Mouse (Mus musculus): ENCODE measurements around the gene Pah. TPM values are rescaled to one million over a fixed set of nuclear protein-coding genes. Genes with fewer than 3 reads are reported as not detected.

Pah gene
- 40.9 and 52.9 TPM in 2 replicates for polyA plus RNA-seq (2015; fragmentation: Nextera tagmentation; extraction: Ambion mirVana)

GRCm38 (mm10) chr10:87521646-87522045 lies at the start of gene Pah:
Gene Pah, plus strand, starts transcription at chr10:87521795.
- DNase-seq (ENCODE audit: low spot score): no peak
- H3K27ac ChIP-seq: no peak within 1 kb of the TSS
- 77% methylated on average over 5 of the region's 5 CpGs for WGBS

DNA sequence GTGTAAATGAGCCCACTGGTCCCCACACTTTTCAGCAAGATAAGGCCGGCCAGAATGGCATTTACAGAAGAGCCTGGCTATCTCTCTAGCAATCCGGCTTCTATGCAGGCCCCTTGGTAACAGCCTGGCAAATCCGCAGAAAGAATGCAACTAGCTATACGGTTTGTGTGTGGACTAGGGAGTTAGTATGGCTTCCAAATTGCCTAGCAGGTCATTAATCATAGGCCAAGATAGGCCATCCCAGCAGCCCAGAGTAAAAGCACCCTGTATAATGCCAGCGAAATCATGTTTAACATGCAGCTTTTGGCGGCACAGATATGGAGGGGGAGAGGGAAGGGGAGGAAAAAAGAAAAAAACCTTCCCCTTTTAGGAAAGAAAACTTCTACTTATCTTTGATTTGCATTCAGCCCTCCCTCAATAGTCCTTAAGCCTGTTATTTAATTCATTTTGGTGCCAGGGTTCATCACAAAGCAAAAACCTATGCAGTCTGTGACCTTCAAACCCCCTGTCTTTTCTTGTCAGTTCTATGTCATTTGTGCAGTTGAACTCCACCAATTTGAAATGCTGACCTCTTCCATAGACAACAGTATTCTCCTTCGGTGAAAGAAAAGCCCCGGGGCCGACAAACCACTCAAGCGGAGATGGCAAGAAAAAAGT lies 48.0 kb upstream of the Pah start:
- no peaks in the 10 kb centered on the region for H3K4me1 ChIP-seq (replicated peaks; ENCODE audit: insufficient read depth, low read length)
- H3K4me3 ChIP-seq (replicated peaks; ENCODE audit: low read depth, low read length): no peak overlapping the region
- H3K9me3 ChIP-seq (replicated peaks; ENCODE audit: low read length): no peaks in the 10 kb centered on the region
- H3K27ac ChIP-seq: no peak overlapping the region
- H3K4me2 ChIP-seq (ENCODE audit: low read length): no peak overlapping the region
- no peak for TF ChIP-seq CTCF (IDR thresholded peaks at IDR 0.05; ENCODE audit: low read depth)
- H3K36me3 ChIP-seq (ENCODE audit: insufficient read depth, low read length): no peaks in the 10 kb centered on the region
- no peaks in the 10 kb centered on the region for H3K27me3 ChIP-seq (ENCODE audit: insufficient read depth, low read length)
- H3K9ac ChIP-seq (ENCODE audit: low read depth, low read length): no peak overlapping the region
- DNase-seq (ENCODE audit: low spot score) (no peak), ATAC-seq (replicated peaks; ENCODE audit: low FRiP score, low read depth) (no peak)
- 58% methylated on average over 10 of the region's 10 CpGs for WGBS

More at GRCm38 (mm10) chr10:87521646-87522045, at the start of gene Pah:
- ATAC-seq (replicated peaks; ENCODE audit: low FRiP score, low read depth): no peak
- no peaks in the 10 kb centered on the region for H3K4me1 ChIP-seq (replicated peaks; ENCODE audit: insufficient read depth, low read length)
- no peak within 1 kb of the TSS for H3K9ac ChIP-seq (ENCODE audit: low read depth, low read length)
- H3K36me3 ChIP-seq (ENCODE audit: insufficient read depth, low read length): no peaks in the 10 kb centered on the region
- H3K27me3 ChIP-seq (ENCODE audit: insufficient read depth, low read length): no peaks in the 10 kb centered on the region
- no peaks in the 10 kb centered on the region for H3K9me3 ChIP-seq (replicated peaks; ENCODE audit: low read length)
- no peak within 1 kb of the TSS for H3K4me3 ChIP-seq (replicated peaks; ENCODE audit: low read depth, low read length)
- no peak for TF ChIP-seq CTCF (IDR thresholded peaks at IDR 0.05; ENCODE audit: low read depth)
- H3K4me2 ChIP-seq (ENCODE audit: low read length): no peak within 1 kb of the TSS

- H3K9ac ChIP-seq (ENCODE audit: low read depth, low read length): no peak overlapping the region
- no peaks in the 10 kb centered on the region for H3K4me1 ChIP-seq (replicated peaks; ENCODE audit: insufficient read depth, low read length)
- no peak for DNase-seq (ENCODE audit: low spot score)
- H3K27ac ChIP-seq: no peak overlapping the region
- WGBS: 87% methylated on average over 2 of the region's 2 CpGs
- H3K4me3 ChIP-seq (replicated peaks; ENCODE audit: low read depth, low read length): no peak overlapping the region
- H3K36me3 ChIP-seq (ENCODE audit: insufficient read depth, low read length): no peaks in the 10 kb centered on the region
- no peak overlapping the region for H3K4me2 ChIP-seq (ENCODE audit: low read length)
- ATAC-seq (replicated peaks; ENCODE audit: low FRiP score, low read depth): no peak
- H3K27me3 ChIP-seq (ENCODE audit: insufficient read depth, low read length): no peaks in the 10 kb centered on the region
- TF ChIP-seq CTCF (IDR thresholded peaks at IDR 0.05; ENCODE audit: low read depth): no peak
- no peaks in the 10 kb centered on the region for H3K9me3 ChIP-seq (replicated peaks; ENCODE audit: low read length)
Measured at GRCm38 (mm10) chr10:87474971-87475370, 46.6 kb upstream of the Pah start.

- TF ChIP-seq CTCF (IDR thresholded peaks at IDR 0.05; ENCODE audit: low read depth): no peak
- WGBS: 74% methylated on average over 5 of the region's 5 CpGs
- Histone ChIP-seq H3K9me3 (replicated peaks; ENCODE audit: low read length) (no peaks in the 10 kb centered on the region), H3K4me3 (replicated peaks; ENCODE audit: low read depth, low read length) (no peak overlapping the region), H3K36me3 (ENCODE audit: insufficient read depth, low read length) (no peaks in the 10 kb centered on the region), H3K9ac (ENCODE audit: low read depth, low read length) (no peak overlapping the region), H3K27ac (no peak overlapping the region), H3K4me1 (replicated peaks; ENCODE audit: insufficient read depth, low read length) (no peaks in the 10 kb centered on the region), H3K27me3 (ENCODE audit: insufficient read depth, low read length) (peaks cover 16% of the 10 kb centered on the region), H3K4me2 (ENCODE audit: low read length) (no peak overlapping the region)
- ATAC-seq (replicated peaks; ENCODE audit: low FRiP score, low read depth): no peak
- DNase-seq (ENCODE audit: low spot score): no peak
Measured at GRCm38 (mm10) chr10:87477895-87478294, 43.7 kb upstream of the Pah start.

- WGBS: 4% methylated on average over 17 of the region's 17 CpGs
- no peaks in the 10 kb centered on the region for H3K9me3 ChIP-seq (replicated peaks; ENCODE audit: low read length)
- H3K4me2 ChIP-seq (ENCODE audit: low read length): no peak overlapping the region
- H3K4me3 ChIP-seq (replicated peaks; ENCODE audit: low read depth, low read length): no peak overlapping the region
- TF ChIP-seq CTCF (IDR thresholded peaks at IDR 0.05; ENCODE audit: low read depth): no peak
- H3K9ac ChIP-seq (ENCODE audit: low read depth, low read length): no peak overlapping the region
- H3K27me3 ChIP-seq (ENCODE audit: insufficient read depth, low read length): peaks cover 70% of the 10 kb centered on the region
- DNase-seq (ENCODE audit: low spot score) (no peak), ATAC-seq (replicated peaks; ENCODE audit: low FRiP score, low read depth) (no peak)
- 0 out of 2 replicates have a peak, but pooled peaks cover 3% of the 10 kb centered on the region for H3K4me1 ChIP-seq (replicated peaks; ENCODE audit: insufficient read depth, low read length)
- H3K27ac ChIP-seq: no peak overlapping the region
- H3K36me3 ChIP-seq (ENCODE audit: insufficient read depth, low read length): no peaks in the 10 kb centered on the region
Measured at GRCm38 (mm10) chr10:87484831-87485720, 36.5 kb upstream of the Pah start.

- Histone ChIP-seq H3K9ac (ENCODE audit: low read depth, low read length) (no peak overlapping the region), H3K4me1 (replicated peaks; ENCODE audit: insufficient read depth, low read length) (0 out of 2 replicates have a peak, but pooled peaks cover 3% of the 10 kb centered on the region), H3K36me3 (ENCODE audit: insufficient read depth, low read length) (no peaks in the 10 kb centered on the region), H3K4me3 (replicated peaks; ENCODE audit: low read depth, low read length) (no peak overlapping the region), H3K27ac (no peak overlapping the region), H3K9me3 (replicated peaks; ENCODE audit: low read length) (no peaks in the 10 kb centered on the region), H3K27me3 (ENCODE audit: insufficient read depth, low read length) (peaks cover 79% of the 10 kb centered on the region), H3K4me2 (ENCODE audit: low read length) (peak overlapping the region; percentile 30)
- TF ChIP-seq CTCF (IDR thresholded peaks at IDR 0.05; ENCODE audit: low read depth): no peak
- under 1% methylated on average over 33 of the region's 33 CpGs for WGBS
- peak; percentile 25 for DNase-seq (ENCODE audit: low spot score)
- peak; percentile 80 for ATAC-seq (replicated peaks; ENCODE audit: low FRiP score, low read depth)
Measured at GRCm38 (mm10) chr10:87485721-87486620, 35.6 kb upstream of the Pah start.

All from kidney, postnatal 0 days (tissue).